Mouse (Mus musculus) ES-E14 (cell line): Measurements from ENCODE around the gene Cfap61.

Source experiments
- CHD2 ChIP-seq: IDR thresholded peaks from 2 replicates; pipeline ENCODE4 v1.6.1; 2014; ENCODE audit warnings: mild to moderate bottlenecking, low read depth, low read length, inconsistent platforms
- HCFC1 ChIP-seq: IDR thresholded peaks from 2 replicates; pipeline ENCODE4 v1.6.1; 2012; ENCODE audit warnings: low read length, inconsistent platforms, borderline replicate concordance; ENCODE audit not compliant: insufficient read depth
- MAFK ChIP-seq: IDR thresholded peaks from 2 replicates; pipeline ENCODE4 v1.6.1; 2014; ENCODE audit warnings: mild to moderate bottlenecking, low read depth, low read length, inconsistent platforms; ENCODE audit not compliant: insufficient read depth
- ZC3H11A ChIP-seq: IDR thresholded peaks from 2 replicates; pipeline ENCODE4 v1.6.1; 2012; ENCODE audit warnings: low read depth, mild to moderate bottlenecking, inconsistent platforms, low read length, borderline replicate concordance

DNA sequence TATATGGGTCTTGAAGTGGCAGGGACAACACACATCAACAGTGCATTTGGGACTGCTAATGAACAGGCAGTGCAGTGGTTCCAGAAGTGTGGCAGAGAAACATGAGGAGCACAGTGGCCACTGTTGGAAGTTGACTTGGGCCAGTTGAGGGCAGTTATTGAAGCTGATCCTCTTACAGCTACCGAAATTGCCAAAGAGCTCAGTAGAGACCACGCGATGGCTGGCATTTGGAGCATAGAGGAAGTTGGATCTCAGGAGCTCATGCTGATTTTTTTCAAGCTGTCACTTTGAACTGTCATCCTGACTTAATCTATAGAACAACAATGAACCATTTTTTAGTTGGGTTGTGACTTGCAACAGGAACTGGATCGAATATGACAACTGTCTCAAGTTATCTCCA is 145.7 kb downstream of the Cfap61 start:
- TF ChIP-seq HCFC1 (no peak), MAFK (no peak), ZC3H11A (no peak), CHD2 (no peak)
